Mouse (Mus musculus): ENCODE results near the gene Fcrl6.
A peak's percentile ranks its signal among the peaks of the same experiment; 100 is the strongest.

Fcrl6 gene

GRCm38 (mm10) chr1:172612745-172613144 is 10.4 kb upstream of the Fcrl6 start:
- no peak for DNase-seq

GRCm38 (mm10) chr1:172611304-172611703 is 9.0 kb upstream of the Fcrl6 start:
- no peak for DNase-seq

GRCm38 (mm10) chr1:172594495-172594894 is 7.9 kb downstream of the Fcrl6 start:
- DNase-seq = peak; percentile 54

- DNase-seq = no peak
Measured at GRCm38 (mm10) chr1:172593956-172594355, 8.4 kb downstream of the Fcrl6 start.

- no peak for DNase-seq
Measured at GRCm38 (mm10) chr1:172593321-172593720, 9.0 kb downstream of the Fcrl6 start.

GRCm38 (mm10) chr1:172590385-172590784 is 12.0 kb downstream of the Fcrl6 start, which contains the start of gene Slamf8:
Slamf8 (minus strand) TSS chr1:172590568.
- no peak for DNase-seq

GRCm38 (mm10) chr1:172585612-172586567 is 16.5 kb downstream of the Fcrl6 start:
- DNase-seq = no peak

- no peak for DNase-seq
Measured at GRCm38 (mm10) chr1:172585026-172585425, 17.3 kb downstream of the Fcrl6 start.

GRCm38 (mm10) chr1:172584271-172584670 is 18.1 kb downstream of the Fcrl6 start:
- no peak for DNase-seq

- DNase-seq = no peak
Measured at GRCm38 (mm10) chr1:172582436-172582835, 19.9 kb downstream of the Fcrl6 start.

- DNase-seq = no peak
Measured at GRCm38 (mm10) chr1:172580116-172580515, 22.2 kb downstream of the Fcrl6 start.

GRCm38 (mm10) chr1:172567758-172568157 is 34.6 kb downstream of the Fcrl6 start:
- no peak for DNase-seq

- no peak for DNase-seq
Measured at GRCm38 (mm10) chr1:172566131-172566530, 36.2 kb downstream of the Fcrl6 start.

- DNase-seq = no peak
Measured at GRCm38 (mm10) chr1:172563465-172563828, 38.9 kb downstream of the Fcrl6 start.

GRCm38 (mm10) chr1:172562641-172563464 is 39.5 kb downstream of the Fcrl6 start:
- DNase-seq = peak; percentile 74 to 79

- DNase-seq = no peak
Measured at GRCm38 (mm10) chr1:172555638-172556037, 46.7 kb downstream of the Fcrl6 start, which contains the start of gene Vsig8. Vsig8 (plus strand) TSS chr1:172555938.

- DNase-seq = no peak
Measured at GRCm38 (mm10) chr1:172552623-172553022, 49.7 kb downstream of the Fcrl6 start.

- no peak for DNase-seq
Measured at GRCm38 (mm10) chr1:172551009-172551408, 51.3 kb downstream of the Fcrl6 start.

GRCm38 (mm10) chr1:172550551-172550951 is 51.8 kb downstream of the Fcrl6 start:
- peak; percentile 74 to 78 for DNase-seq

GRCm38 (mm10) chr1:172549717-172550116 is 52.6 kb downstream of the Fcrl6 start:
- DNase-seq = peak in 1 of 2 experiments; percentile 10

GRCm38 (mm10) chr1:172549314-172549713 is 53.0 kb downstream of the Fcrl6 start:
- no peak for DNase-seq

- peak; percentile 49 to 54 for DNase-seq
Measured at GRCm38 (mm10) chr1:172548501-172548900, 53.9 kb downstream of the Fcrl6 start.
